20 mouse cellular contexts compared by ENCODE assay signal in genomic region chr1:36082184-36082583, GRCm38 (mm10). TPM values are rescaled to one million over a fixed set of nuclear protein-coding genes. Genes with fewer than 3 reads are reported as not detected.
DNase-seq lines count a peak whose midpoint lies in the region; ATAC-seq and TF ChIP-seq lines count a peak whose summit lies in the region.
"Had no signal": no experiment of that assay in that cellular context is flagged by ENCODE, and none has a peak within 500 bp of the region (broad histone marks: within the 10 kb centered on the region; RNA-seq: fewer than 3 reads in every experiment).

No protein-coding gene starts in this region.

- H3K27ac ChIP-seq in kidney, embryonic 15.5 days, result no peak overlapping the region
- no peak overlapping the region for H3K27ac ChIP-seq in lung, embryonic 15.5 days
- H3K27ac ChIP-seq: embryonic facial prominence, embryonic 15.5 days; forebrain, embryonic 15.5 days; hindbrain, embryonic 12.5 days; midbrain, embryonic 12.5 days; stomach, embryonic 15.5 days had no signal

- H3K4me3 ChIP-seq in kidney, embryonic 15.5 days (replicated peaks), result no peak overlapping the region
- H3K4me3 ChIP-seq in lung, embryonic 15.5 days, result no peak overlapping the region
- H3K4me3 ChIP-seq in lung, adult 2 months (replicated peaks; ENCODE audit: extremely low read depth, low read depth, low read length), result no peak overlapping the region
- H3K4me3 ChIP-seq: embryonic facial prominence, embryonic 15.5 days; forebrain, embryonic 15.5 days; heart, embryonic 12.5 days; hindbrain, embryonic 12.5 days; midbrain, embryonic 12.5 days; stomach, embryonic 15.5 days had no signal

- H3K36me3 ChIP-seq in kidney, embryonic 15.5 days, result peaks cover 53% of the 10 kb centered on the region
- H3K36me3 ChIP-seq in lung, embryonic 15.5 days, result peaks cover 30% of the 10 kb centered on the region

- no peak overlapping the region for H3K9ac ChIP-seq in kidney, embryonic 15.5 days
- H3K9ac ChIP-seq in lung, embryonic 15.5 days, result no peak overlapping the region
- H3K9ac ChIP-seq: embryonic facial prominence, embryonic 15.5 days; forebrain, embryonic 15.5 days; heart, embryonic 12.5 days; hindbrain, embryonic 12.5 days; midbrain, embryonic 12.5 days; stomach, embryonic 15.5 days had no signal

- 74% methylated on average over 6 of the region's 6 CpGs for WGBS in kidney, embryonic 15.5 days
- 78% methylated on average over 6 of the region's 6 CpGs for WGBS in lung, embryonic 15.5 days
- WGBS in lung, adult 2 months, result 77% methylated on average over 6 of the region's 6 CpGs

- peak; percentile 59 for DNase-seq in kidney, adult 11 months
- DNase-seq in lung, adult 2 months, result no peak
- DNase-seq in kidney, postnatal 36 days, result peak; percentile 64 to 68
- no peak for DNase-seq in thymus, postnatal 14 days
- no peak for DNase-seq in cerebellum, postnatal 14 days
- DNase-seq: adrenal gland, postnatal 25 days; cerebellum, adult 9-10 months; gastrocnemius, postnatal 10 days; heart, postnatal 14 days; lung, postnatal 10 days; thymus, postnatal 36 days had no signal

- no peak for TF ChIP-seq CTCF in lung, adult 2 months (IDR thresholded peaks at IDR 0.05; ENCODE audit: insufficient read depth, low read length)

- H3K4me1 ChIP-seq in kidney, embryonic 15.5 days, result peaks cover 63% of the 10 kb centered on the region
- H3K4me1 ChIP-seq in lung, embryonic 15.5 days, result peaks cover 9% of the 10 kb centered on the region; the same call in 1 of the 2 replicates
- peaks cover 8% of the 10 kb centered on the region for H3K4me1 ChIP-seq in lung, adult 2 months (ENCODE audit: control insufficient read depth, insufficient read depth, low read length)

- no peak overlapping the region for H3K4me2 ChIP-seq in kidney, embryonic 15.5 days
- no peak overlapping the region for H3K4me2 ChIP-seq in lung, embryonic 15.5 days
- H3K4me2 ChIP-seq: embryonic facial prominence, embryonic 15.5 days; forebrain, embryonic 15.5 days; heart, embryonic 12.5 days; hindbrain, embryonic 12.5 days; midbrain, embryonic 12.5 days; stomach, embryonic 15.5 days had no signal

- no peak for ATAC-seq in kidney, embryonic 15.5 days (replicated peaks; ENCODE audit: low FRiP score)
- ATAC-seq in lung, embryonic 15.5 days (ENCODE audit: borderline replicate concordance, extremely low read depth, low FRiP score, low TSS enrichment), result peak; percentile 16; the same call in 1 of the 2 replicates
- ATAC-seq: CD4-positive, CD25-positive, alpha-beta regulatory T cell, adult 4 months; forebrain, embryonic 15.5 days had no signal

- no peaks in the 10 kb centered on the region for H3K27me3 ChIP-seq in kidney, embryonic 15.5 days
- no peaks in the 10 kb centered on the region for H3K27me3 ChIP-seq in lung, embryonic 15.5 days
- H3K27me3 ChIP-seq: embryonic facial prominence, embryonic 15.5 days; forebrain, embryonic 15.5 days; heart, embryonic 12.5 days; hindbrain, embryonic 12.5 days; midbrain, embryonic 12.5 days; stomach, embryonic 15.5 days had no signal

- TF ChIP-seq POLR2A in lung, adult 2 months (IDR thresholded peaks at IDR 0.05; ENCODE audit: borderline replicate concordance, extremely low read depth, low read depth, low read length), result no peak

- no peaks in the 10 kb centered on the region for H3K9me3 ChIP-seq in kidney, embryonic 15.5 days (replicated peaks)
- no peaks in the 10 kb centered on the region for H3K9me3 ChIP-seq in lung, embryonic 15.5 days
- H3K9me3 ChIP-seq: embryonic facial prominence, embryonic 15.5 days; forebrain, embryonic 15.5 days; heart, embryonic 12.5 days; hindbrain, embryonic 12.5 days; midbrain, embryonic 12.5 days; stomach, embryonic 15.5 days had no signal

RNA-seq across cellular contexts. Expression of gene Hs6st1, which starts 14.0 kb away (rescaled TPM):
- polyA plus RNA-seq in kidney, embryonic 15.5 days (2015; fragmentation: Nextera tagmentation; extraction: Ambion mirVana), result 7.2 and 7.5 TPM in 2 replicates
- polyA plus RNA-seq in lung, embryonic 15.5 days (2015; fragmentation: Nextera tagmentation; extraction: Ambion mirVana), result 11.7 and 12.7 TPM in 2 replicates
- polyA plus RNA-seq in lung, adult 2 months (2012; rRNA removed), result 33.8 and 35.0 TPM in 2 replicates

Comparison
In these comparisons a context has a peak if more than half of its experiments do, and no peak if none do; other contexts are left out.
1. DNase-seq: peak in kidney, adult 11 months (single experiment) and kidney, postnatal 36 days (2 of 2); none in lung, adult 2 months (single experiment), thymus, postnatal 14 days (single experiment) and cerebellum, postnatal 14 days (0 of 2).